Mouse (Mus musculus) olfactory bulb, adult 2 months (tissue): ENCODE measurements around the gene Notch2. TPM values are rescaled to one million over a fixed set of nuclear protein-coding genes. Genes with fewer than 3 reads are reported as not detected.
A peak's percentile ranks its signal among the peaks of the same experiment; 100 is the strongest.

Experiments used
- H3K27ac ChIP-seq: fragments of 200-500 bp; 2 replicates; pipeline ENCODE4 v1.5.1; 2012; ENCODE audit warnings: low read depth, low read length; ENCODE audit not compliant: insufficient read depth
- H3K4me1 ChIP-seq: fragments of 200-500 bp; 2 replicates; pipeline ENCODE4 v1.6.1; 2012; ENCODE audit warnings: low read length; ENCODE audit not compliant: control insufficient read depth, insufficient read depth
- H3K4me3 ChIP-seq: fragments of 200-500 bp; 2 replicates; pipeline ENCODE4 v1.5.1; 2012; ENCODE audit warnings: mild to moderate bottlenecking, low read depth, low read length, moderate library complexity; ENCODE audit not compliant: insufficient read depth
- CTCF ChIP-seq: fragments of 200-500 bp; IDR thresholded peaks from 2 replicates; pipeline ENCODE4 v1.5.1; 2012; ENCODE audit warnings: low read depth, mild to moderate bottlenecking, low read length, moderate library complexity; ENCODE audit not compliant: insufficient read depth
- POLR2A ChIP-seq: fragments of 200-500 bp; IDR thresholded peaks from 2 replicates; pipeline ENCODE4 v1.6.1; 2012; ENCODE audit warnings: mild to moderate bottlenecking, low read depth, low read length, moderate library complexity; ENCODE audit not compliant: insufficient read depth
- WGBS: fragments of 180-500 bp; shearing (Covaris S2); methylation state at CpG from one replicate; pipeline ENCODE4 v1.1.7; 2018; 5-methylcytosine and 5-hydroxymethylcytosine counted together
- polyA plus RNA-seq: library from polyadenylated mRNA; stranded (reverse); fragments of >200 nt; gene quantifications from 2 replicates; pipeline ENCODE4 v1.2.4, GENCODE M21; 2012; ENCODE audit warnings: low replicate concordance; ENCODE audit not compliant: missing spikeins, insufficient read depth, insufficient read length

Gene Notch2
- polyA plus RNA-seq, 1 experiment, result not detected

GRCm38 (mm10) chr3:98024288-98024848 lies 11.0 kb downstream of the Notch2 start:
- no peak for TF ChIP-seq POLR2A
- 22% methylated on average over 13 of the region's 13 CpGs for WGBS
- H3K4me1 ChIP-seq, result peaks cover 35% of the 10 kb centered on the region
- peak overlapping the region; percentile 83 for H3K27ac ChIP-seq
- H3K4me3 ChIP-seq, result 0 out of 2 replicates have a peak overlapping the region, but pooled peaks have one; percentile 13

GRCm38 (mm10) chr3:98025521-98025920 lies 12.2 kb downstream of the Notch2 start:
- H3K27ac ChIP-seq, result no peak overlapping the region
- peaks cover 27% of the 10 kb centered on the region for H3K4me1 ChIP-seq

GRCm38 (mm10) chr3:98025921-98026880 lies 12.9 kb downstream of the Notch2 start:
- peaks cover 27% of the 10 kb centered on the region for H3K4me1 ChIP-seq
- H3K27ac ChIP-seq, result no peak overlapping the region
- H3K4me3 ChIP-seq, result no peak overlapping the region
- 69% methylated on average over 10 of the region's 10 CpGs for WGBS
- TF ChIP-seq CTCF (no peak), POLR2A (no peak)

More at GRCm38 (mm10) chr3:98025521-98025920, 12.2 kb downstream of the Notch2 start:
- 55% methylated on average over 14 of the region's 14 CpGs for WGBS
- TF ChIP-seq POLR2A (no peak), CTCF (no peak)
- no peak overlapping the region for H3K4me3 ChIP-seq

GRCm38 (mm10) chr3:98027371-98027774 lies 14.0 kb downstream of the Notch2 start:
- H3K4me3 ChIP-seq, result no peak overlapping the region
- 39% methylated on average over 3 of the region's 3 CpGs for WGBS
- TF ChIP-seq POLR2A, result no peak
- no peak for TF ChIP-seq CTCF
- H3K4me1 ChIP-seq, result peaks cover 27% of the 10 kb centered on the region
- H3K27ac ChIP-seq, result no peak overlapping the region

GRCm38 (mm10) chr3:98028072-98028471 lies 14.7 kb downstream of the Notch2 start:
- 83% methylated on average over 4 of the region's 4 CpGs for WGBS
- H3K27ac ChIP-seq, result no peak overlapping the region
- peaks cover 31% of the 10 kb centered on the region for H3K4me1 ChIP-seq
- TF ChIP-seq CTCF, result no peak
- no peak for TF ChIP-seq POLR2A
- no peak overlapping the region for H3K4me3 ChIP-seq

- WGBS, result 62% methylated on average over 10 of the region's 10 CpGs
- TF ChIP-seq POLR2A, result no peak
- no peak overlapping the region for H3K4me3 ChIP-seq
- H3K27ac ChIP-seq, result no peak overlapping the region
- H3K4me1 ChIP-seq, result peaks cover 31% of the 10 kb centered on the region
These were observed 15.6 kb downstream of the Notch2 start for GRCm38 (mm10) chr3:98028936-98029335.

GRCm38 (mm10) chr3:98031104-98031503 lies 17.8 kb downstream of the Notch2 start:
- H3K27ac ChIP-seq, result no peak overlapping the region
- 63% methylated on average over 7 of the region's 7 CpGs for WGBS
- no peak for TF ChIP-seq POLR2A
- no peak for TF ChIP-seq CTCF
- H3K4me1 ChIP-seq, result peaks cover 24% of the 10 kb centered on the region
- H3K4me3 ChIP-seq, result no peak overlapping the region

- 83% methylated on average over 3 of the region's 3 CpGs for WGBS
- TF ChIP-seq POLR2A, result no peak
- TF ChIP-seq CTCF, result no peak
- no peak overlapping the region for H3K4me3 ChIP-seq
- peaks cover 26% of the 10 kb centered on the region for H3K4me1 ChIP-seq
- H3K27ac ChIP-seq, result no peak overlapping the region
These were observed 18.9 kb downstream of the Notch2 start for GRCm38 (mm10) chr3:98032191-98032590.

- no peak overlapping the region for H3K4me3 ChIP-seq
- H3K27ac ChIP-seq, result no peak overlapping the region
- WGBS, result 57% methylated on average over 5 of the region's 5 CpGs
- TF ChIP-seq POLR2A (no peak), CTCF (no peak)
- peaks cover 26% of the 10 kb centered on the region for H3K4me1 ChIP-seq
These were observed 19.6 kb downstream of the Notch2 start for GRCm38 (mm10) chr3:98032944-98033343.
